ENCODE assay signal across 8 mouse cellular contexts in genomic region chr7:139834036-139834435, GRCm38 (mm10). TPM values are rescaled to one million over a fixed set of nuclear protein-coding genes. Genes with fewer than 3 reads are reported as not detected.
DNase-seq lines count a peak whose midpoint lies in the region; ATAC-seq and TF ChIP-seq lines count a peak whose summit lies in the region.

Adgra1 (plus strand) TSS chr7:139834174.

- WGBS in forebrain, embryonic 11.5 days: 1% methylated on average over 27 of the region's 27 CpGs
- under 1% methylated on average over 27 of the region's 27 CpGs for WGBS in heart, embryonic 13.5 days

- no peak for TF ChIP-seq POLR2A in brain, embryonic 14.5 days (IDR thresholded peaks at IDR 0.05; ENCODE audit: borderline replicate concordance, extremely low read depth, insufficient read depth, insufficient read length, poor library complexity, severe bottlenecking)

- ATAC-seq in forebrain, embryonic 11.5 days (replicated peaks; ENCODE audit: low FRiP score): peak; percentile 88
- no peak for ATAC-seq in heart, embryonic 13.5 days (ENCODE audit: extremely low read depth, insufficient number of reproducible peaks, low FRiP score, low TSS enrichment)

- no peak within 1 kb of the TSS for H3K27ac ChIP-seq in forebrain, embryonic 11.5 days (ENCODE audit: low read depth, low read length)
- H3K27ac ChIP-seq in heart, embryonic 13.5 days (replicated peaks): no peak within 1 kb of the TSS
- H3K27ac ChIP-seq in layer of hippocampus, adult 2 months: peak within 1 kb of the TSS; percentile 88

- H3K4me2 ChIP-seq in forebrain, embryonic 11.5 days (ENCODE audit: low read depth, low read length, severe bottlenecking): peak within 1 kb of the TSS; percentile 63
- H3K4me2 ChIP-seq in heart, embryonic 13.5 days: peak within 1 kb of the TSS; percentile 64

- no peaks in the 10 kb centered on the region for H3K27me3 ChIP-seq in C2C12 (ENCODE audit: control insufficient read depth, insufficient read depth, insufficient read length)
- peaks cover 6% of the 10 kb centered on the region for H3K27me3 ChIP-seq in forebrain, embryonic 11.5 days (ENCODE audit: control insufficient read depth, insufficient read depth, low read length)
- H3K27me3 ChIP-seq in heart, embryonic 13.5 days (replicated peaks): peaks cover 78% of the 10 kb centered on the region

- peaks cover 14% of the 10 kb centered on the region for H3K4me1 ChIP-seq in forebrain, embryonic 11.5 days (replicated peaks; ENCODE audit: control insufficient read depth, insufficient read depth, low read length)
- peaks cover 16% of the 10 kb centered on the region for H3K4me1 ChIP-seq in heart, embryonic 13.5 days

- H3K36me3 ChIP-seq in C2C12 (ENCODE audit: control insufficient read depth, insufficient read depth): no peaks in the 10 kb centered on the region
- no peaks in the 10 kb centered on the region for H3K36me3 ChIP-seq in forebrain, embryonic 11.5 days (ENCODE audit: control insufficient read depth, insufficient read depth, low read length)
- no peaks in the 10 kb centered on the region for H3K36me3 ChIP-seq in heart, embryonic 13.5 days

- DNase-seq in brain, embryonic 14.5 days (ENCODE audit: low read depth): peak; percentile 96
- peak; percentile 91 for DNase-seq in forebrain, embryonic 11.5 days (ENCODE audit: low spot score)
- peak; percentile 90 to 94 for DNase-seq in layer of hippocampus, adult 2 months (ENCODE audit: low spot score in 2 of 2)
- peak; percentile 3 for DNase-seq in lung, postnatal 36 days
- peak; percentile 89 for DNase-seq in right cerebral cortex, postnatal 14 days
- DNase-seq in natural killer cell, adult 2 months (ENCODE audit: low spot score in 2 of 2): no peak

- no peaks in the 10 kb centered on the region for H3K79me3 ChIP-seq in C2C12 (ENCODE audit: low read depth)

- H3K79me2 ChIP-seq in C2C12 (ENCODE audit: control insufficient read depth, insufficient read depth): no peaks in the 10 kb centered on the region

- H3K9me3 ChIP-seq in forebrain, embryonic 11.5 days (ENCODE audit: control insufficient read depth, low read length): no peaks in the 10 kb centered on the region
- H3K9me3 ChIP-seq in heart, embryonic 13.5 days: no peaks in the 10 kb centered on the region

- TF ChIP-seq CTCF in C2C12 (IDR thresholded peaks at IDR 0.05; ENCODE audit: control insufficient read depth, insufficient read depth, insufficient read length): no peak
- no peak for TF ChIP-seq CTCF in brain, embryonic 14.5 days (IDR thresholded peaks at IDR 0.05; ENCODE audit: borderline replicate concordance, extremely low read depth, insufficient read depth, insufficient read length)
- peak; percentile 45 for TF ChIP-seq CTCF in layer of hippocampus, adult 2 months (conservative IDR thresholded peaks at IDR 0.05)

- peak within 1 kb of the TSS; percentile 11 for H3K4me3 ChIP-seq in C2C12 (ENCODE audit: insufficient read depth, poor library complexity, severe bottlenecking)
- peak within 1 kb of the TSS; percentile 24 for H3K4me3 ChIP-seq in forebrain, embryonic 11.5 days (ENCODE audit: low read depth, low read length)
- peak within 1 kb of the TSS; percentile 37 for H3K4me3 ChIP-seq in heart, embryonic 13.5 days
- H3K4me3 ChIP-seq in layer of hippocampus, adult 2 months: peak within 1 kb of the TSS; percentile 70

- H3K9ac ChIP-seq in forebrain, embryonic 11.5 days (ENCODE audit: low read length): peak within 1 kb of the TSS; percentile 51
- peak within 1 kb of the TSS; percentile 47 for H3K9ac ChIP-seq in heart, embryonic 13.5 days

- peak within 1 kb of the TSS; percentile 44 for H3ac ChIP-seq in C2C12 (ENCODE audit: control insufficient read depth, insufficient read length, low read depth)

TF ChIP-seq in C2C12, 6 proteins besides CTCF, POLR2A, EP300 and RAD21:
- no peak for TF ChIP-seq MYOD1 (IDR thresholded peaks at IDR 0.05; ENCODE audit: control insufficient read depth, insufficient read length, low read depth)
- TF ChIP-seq MYOG (IDR thresholded peaks at IDR 0.05; ENCODE audit: control insufficient read depth, extremely low read depth, insufficient read length): no peak
- TF ChIP-seq CEBPB (IDR thresholded peaks at IDR 0.05; ENCODE audit: low read depth): no peak
- TF ChIP-seq USF1 (IDR thresholded peaks at IDR 0.05; ENCODE audit: low read depth): no peak
- no peak for TF ChIP-seq FOSL1 (IDR thresholded peaks at IDR 0.05; ENCODE audit: insufficient read depth, low read length, poor library complexity, severe bottlenecking)
- no peak for TF ChIP-seq MAX (IDR thresholded peaks at IDR 0.05)

RNA-seq across cellular contexts. Expression of gene Adgra1, which starts in this region (rescaled TPM):
- 0.14 TPM for polyA plus RNA-seq in C2C12 (2012; fragmentation: generic; extraction: Trizol)
- polyA plus RNA-seq in brain, embryonic 14.5 days (2012; rRNA removed): 6.7 and 13.4 TPM in 2 replicates
- 4.4 and 8.0 TPM in 2 replicates for polyA plus RNA-seq in forebrain, embryonic 11.5 days (2014; fragmentation: Nextera tagmentation; extraction: Ambion mirVana)
- 0.13 and 0.14 TPM in 2 replicates for polyA plus RNA-seq in heart, embryonic 13.5 days (2015; fragmentation: Nextera tagmentation; extraction: Ambion mirVana)
- total RNA-seq in layer of hippocampus, adult 2 months (2021): 10 to 100 TPM; 45.8 to 48.8 TPM

Comparison
In these comparisons a context has a peak if more than half of its experiments do, and no peak if none do; other contexts are left out.
1. H3K4me3 ChIP-seq: peak in every context shown above with its lines; median percentile 70 in layer of hippocampus, adult 2 months; 37 in heart, embryonic 13.5 days; 24 in forebrain, embryonic 11.5 days; 11 in C2C12.
2. DNase-seq: peak in brain, embryonic 14.5 days (single experiment), forebrain, embryonic 11.5 days (single experiment), layer of hippocampus, adult 2 months (2 of 2), lung, postnatal 36 days (single experiment) and right cerebral cortex, postnatal 14 days (single experiment); none in natural killer cell, adult 2 months (0 of 2).